Mouse (Mus musculus): ENCODE data around the gene Lbhd2.

The Lbhd2 gene

GRCm38 (mm10) chr12:111447350-111447749 is 40.7 kb downstream of the Lbhd2 start:
- no peak for DNase-seq (ENCODE audit: low read depth, low spot score)

GRCm38 (mm10) chr12:111447898-111448760 is 41.5 kb downstream of the Lbhd2 start:
- DNase-seq (ENCODE audit: low read depth, low spot score), result no peak

- DNase-seq (ENCODE audit: low read depth, low spot score), result no peak
These were observed 42.5 kb downstream of the Lbhd2 start for GRCm38 (mm10) chr12:111448931-111449705.

GRCm38 (mm10) chr12:111450359-111450758 is 43.8 kb downstream of the Lbhd2 start:
- DNase-seq (ENCODE audit: low read depth, low spot score), result no peak

GRCm38 (mm10) chr12:111451561-111451960 is 45.0 kb downstream of the Lbhd2 start:
- DNase-seq (ENCODE audit: low read depth, low spot score), result no peak

GRCm38 (mm10) chr12:111454021-111454420 is 47.4 kb downstream of the Lbhd2 start:
- no peak for DNase-seq (ENCODE audit: low read depth, low spot score)

GRCm38 (mm10) chr12:111454543-111455280 is 48.1 kb downstream of the Lbhd2 start:
- DNase-seq (ENCODE audit: low read depth, low spot score), result no peak

- no peak for DNase-seq (ENCODE audit: low read depth, low spot score)
These were observed 48.8 kb downstream of the Lbhd2 start for GRCm38 (mm10) chr12:111455311-111455846.

GRCm38 (mm10) chr12:111455860-111456259 is 49.3 kb downstream of the Lbhd2 start:
- no peak for DNase-seq (ENCODE audit: low read depth, low spot score)

GRCm38 (mm10) chr12:111457742-111458141 is 51.1 kb downstream of the Lbhd2 start:
- no peak for DNase-seq (ENCODE audit: low read depth, low spot score)
